Mouse (Mus musculus): ENCODE measurements at regions not wholly inside any gene's neighbourhood (a gene's known extent, or its start where the extent isn't known, plus 50 kb on each side); places are given as distances from the start of the nearest gene placed in this dataset.

DNA sequence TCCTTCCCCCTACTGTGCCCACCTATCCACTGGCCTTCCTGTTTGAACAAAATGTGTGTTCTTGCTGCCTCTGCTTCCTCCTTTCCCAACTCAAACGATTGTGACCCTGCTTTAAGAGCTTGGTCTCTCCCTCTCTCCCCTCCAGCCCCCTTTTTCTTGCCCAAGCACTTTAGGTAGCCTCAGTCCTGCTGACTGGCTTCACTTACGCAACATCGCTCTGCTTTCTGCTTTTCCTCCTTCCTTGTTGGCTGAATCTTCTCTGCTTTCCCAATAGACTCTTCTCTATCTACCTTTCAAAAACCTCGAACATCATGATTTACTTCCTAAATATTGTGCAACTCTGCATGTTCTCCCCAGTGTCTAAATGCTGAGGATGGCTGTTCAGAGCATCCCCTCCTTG, 2538.4 kb upstream of the Gm7489 start:
- no peak overlapping the region for H3K9ac ChIP-seq (ENCODE audit: control insufficient read depth, low read depth, low read length, poor library complexity, severe bottlenecking)
- DNase-seq (ENCODE audit: low read depth, low spot score): no peak
- no peak overlapping the region for H3K4me3 ChIP-seq (ENCODE audit: control insufficient read depth in 1 of 2, insufficient read depth in 1 of 2, low read depth in 2 of 2, low read length in 2 of 2)
- H3K4me1 ChIP-seq (ENCODE audit: control insufficient read depth in 1 of 2, insufficient read depth in 2 of 2, low read length in 2 of 2): no peaks in the 10 kb centered on the region
- TF ChIP-seq TBP (IDR thresholded peaks at IDR 0.05; ENCODE audit: low read depth, low read length) (no peak), UBTF (IDR thresholded peaks at IDR 0.05; ENCODE audit: borderline replicate concordance, insufficient read depth, low read depth, low read length) (no peak), TAL1 (IDR thresholded peaks at IDR 0.05; ENCODE audit: low read length) (no peak), POLR2AphosphoS5 (IDR thresholded peaks at IDR 0.05; ENCODE audit: borderline replicate concordance, low read depth, low read length) (no peak), USF2 (IDR thresholded peaks at IDR 0.05; ENCODE audit: borderline replicate concordance in 1 of 2, insufficient read depth in 1 of 2, low read depth in 1 of 2, low read length in 2 of 2) (no peak), ZKSCAN1 (IDR thresholded peaks at IDR 0.05; ENCODE audit: low read depth, low read length) (no peak), ZMIZ1 (IDR thresholded peaks at IDR 0.05; ENCODE audit: low read depth, low read length) (no peak), HCFC1 (IDR thresholded peaks at IDR 0.05; ENCODE audit: low read depth, low read length) (no peak), MAX (IDR thresholded peaks at IDR 0.05; ENCODE audit: low read length) (no peak), POLR2A (IDR thresholded peaks at IDR 0.05; ENCODE audit: control insufficient read depth in 1 of 2, insufficient read depth in 1 of 2, low read depth in 1 of 2, low read length in 2 of 2, poor library complexity in 1 of 2) (no peak), MAZ (IDR thresholded peaks at IDR 0.05; ENCODE audit: low read depth, low read length) (no peak), ZNF384 (IDR thresholded peaks at IDR 0.05; ENCODE audit: low read depth, low read length) (no peak), TCF12 (IDR thresholded peaks at IDR 0.05; ENCODE audit: low read depth, low read length) (no peak), ELF1 (IDR thresholded peaks at IDR 0.05; ENCODE audit: low read depth, low read length) (no peak), ETS1 (IDR thresholded peaks at IDR 0.05; ENCODE audit: low read depth, low read length) (no peak), EP300 (IDR thresholded peaks at IDR 0.05; ENCODE audit: low read depth in 1 of 2, low read length in 2 of 2) (no peak)
- H3K9me3 ChIP-seq (replicated peaks; ENCODE audit: insufficient read depth, low read length): no peaks in the 10 kb centered on the region
- no peak overlapping the region for H3K27ac ChIP-seq (ENCODE audit: control insufficient read depth, low read depth, low read length)
- no peaks in the 10 kb centered on the region for H3K79me2 ChIP-seq (ENCODE audit: control insufficient read depth, insufficient read depth, low read length, poor library complexity)
- H3K27me3 ChIP-seq (ENCODE audit: control insufficient read depth in 1 of 2, insufficient read depth in 2 of 2, low read length in 2 of 2): peaks cover 0 to 1% of the 10 kb centered on the region in 2 experiments; a peak in 1 of 4 replicates
- H3K36me3 ChIP-seq (ENCODE audit: control insufficient read depth in 1 of 2, insufficient read depth in 2 of 2, low read length in 2 of 2): no peaks in the 10 kb centered on the region

DNA sequence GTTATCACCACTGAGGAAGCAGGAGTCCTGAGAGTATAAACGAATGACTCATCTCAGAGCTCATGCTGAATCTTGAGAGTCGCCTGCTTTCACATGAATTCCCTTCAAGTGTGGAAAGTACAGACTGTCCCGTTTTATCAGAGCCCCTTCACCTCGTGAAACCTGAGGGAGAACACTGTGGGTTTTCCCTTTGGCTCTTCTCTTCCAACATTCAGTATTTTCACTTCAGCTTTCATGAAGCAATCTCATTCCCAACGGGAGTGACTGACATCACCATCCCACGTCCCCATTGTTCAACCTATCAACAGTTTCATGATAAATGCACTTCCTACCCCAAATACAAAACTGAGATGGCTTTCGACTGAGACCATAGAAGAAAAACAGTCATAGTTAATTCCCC, 2521.3 kb upstream of the Gm7489 start:
- H3K4me1 ChIP-seq (ENCODE audit: control insufficient read depth in 1 of 2, insufficient read depth in 2 of 2, low read length in 2 of 2): no peaks in the 10 kb centered on the region
- TF ChIP-seq CHD2 (IDR thresholded peaks at IDR 0.05; ENCODE audit: low read length) (no peak), ZNF384 (IDR thresholded peaks at IDR 0.05; ENCODE audit: low read depth, low read length) (no peak), POLR2A (IDR thresholded peaks at IDR 0.05; ENCODE audit: control insufficient read depth in 1 of 2, insufficient read depth in 1 of 2, low read depth in 1 of 2, low read length in 2 of 2, poor library complexity in 1 of 2) (no peak), CHD1 (IDR thresholded peaks at IDR 0.05; ENCODE audit: low read depth, low read length) (no peak), GABPA (IDR thresholded peaks at IDR 0.05; ENCODE audit: low read depth, low read length) (no peak), TAL1 (IDR thresholded peaks at IDR 0.05; ENCODE audit: low read length) (no peak)
- no peak overlapping the region for H3K4me3 ChIP-seq (ENCODE audit: control insufficient read depth in 1 of 2, insufficient read depth in 1 of 2, low read depth in 2 of 2, low read length in 2 of 2)
- no peaks in the 10 kb centered on the region for H3K9me3 ChIP-seq (replicated peaks; ENCODE audit: insufficient read depth, low read length)
- no peak overlapping the region for H3K9ac ChIP-seq (ENCODE audit: control insufficient read depth, low read depth, low read length, poor library complexity, severe bottlenecking)
- no peaks in the 10 kb centered on the region for H3K27me3 ChIP-seq (ENCODE audit: control insufficient read depth in 1 of 2, insufficient read depth in 2 of 2, low read length in 2 of 2)
- H3K79me2 ChIP-seq (ENCODE audit: control insufficient read depth, insufficient read depth, low read length, poor library complexity): no peaks in the 10 kb centered on the region
- DNase-seq (ENCODE audit: low read depth, low spot score): no peak
- no peak overlapping the region for H3K27ac ChIP-seq (ENCODE audit: control insufficient read depth, low read depth, low read length)
- no peaks in the 10 kb centered on the region for H3K36me3 ChIP-seq (ENCODE audit: control insufficient read depth in 1 of 2, insufficient read depth in 2 of 2, low read length in 2 of 2)
